Mouse (Mus musculus) c-Kit-positive CD71-positive TER-119-negative erythroid progenitor cells, embryonic 14.5 days (primary cell): ENCODE data around the gene Psmb8.

Experiments used
- DNase-seq: peaks from one replicate; pipeline ENCODE4 v3.0.0-alpha.2; 2013; ENCODE audit warnings: low read depth

Gene Psmb8

GRCm38 (mm10) chr17:34249878-34250277, 52.4 kb downstream of the Psmb8 start:
- peak; percentile 37 for DNase-seq
